Mouse (Mus musculus): ENCODE measurements at regions not wholly inside any gene's neighbourhood (a gene's known extent, or its start where the extent isn't known, plus 50 kb on each side); places are given as distances from the start of the nearest gene placed in this dataset.

DNA sequence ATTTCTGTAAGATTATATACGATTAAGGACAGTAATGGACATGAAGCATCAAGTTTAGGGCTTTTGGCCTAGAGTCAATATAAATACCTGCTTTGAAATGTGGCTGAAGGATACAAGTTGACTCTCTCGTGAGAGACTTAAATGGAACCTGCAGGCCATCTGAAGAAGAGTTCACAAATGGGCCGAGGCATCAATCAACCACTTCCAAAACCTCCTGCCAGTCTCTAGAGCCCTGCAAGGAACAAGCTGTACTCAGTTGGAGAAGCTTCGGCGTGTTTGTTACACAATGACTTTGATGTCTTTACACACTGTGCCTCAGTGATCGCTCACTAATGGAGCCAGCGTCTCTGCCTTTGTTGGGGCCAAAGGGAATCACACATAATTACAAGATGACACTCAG, 146.1 kb upstream of the Ccnd2 start:
- no peak for DNase-seq (ENCODE audit: low read depth, low spot score)

DNA sequence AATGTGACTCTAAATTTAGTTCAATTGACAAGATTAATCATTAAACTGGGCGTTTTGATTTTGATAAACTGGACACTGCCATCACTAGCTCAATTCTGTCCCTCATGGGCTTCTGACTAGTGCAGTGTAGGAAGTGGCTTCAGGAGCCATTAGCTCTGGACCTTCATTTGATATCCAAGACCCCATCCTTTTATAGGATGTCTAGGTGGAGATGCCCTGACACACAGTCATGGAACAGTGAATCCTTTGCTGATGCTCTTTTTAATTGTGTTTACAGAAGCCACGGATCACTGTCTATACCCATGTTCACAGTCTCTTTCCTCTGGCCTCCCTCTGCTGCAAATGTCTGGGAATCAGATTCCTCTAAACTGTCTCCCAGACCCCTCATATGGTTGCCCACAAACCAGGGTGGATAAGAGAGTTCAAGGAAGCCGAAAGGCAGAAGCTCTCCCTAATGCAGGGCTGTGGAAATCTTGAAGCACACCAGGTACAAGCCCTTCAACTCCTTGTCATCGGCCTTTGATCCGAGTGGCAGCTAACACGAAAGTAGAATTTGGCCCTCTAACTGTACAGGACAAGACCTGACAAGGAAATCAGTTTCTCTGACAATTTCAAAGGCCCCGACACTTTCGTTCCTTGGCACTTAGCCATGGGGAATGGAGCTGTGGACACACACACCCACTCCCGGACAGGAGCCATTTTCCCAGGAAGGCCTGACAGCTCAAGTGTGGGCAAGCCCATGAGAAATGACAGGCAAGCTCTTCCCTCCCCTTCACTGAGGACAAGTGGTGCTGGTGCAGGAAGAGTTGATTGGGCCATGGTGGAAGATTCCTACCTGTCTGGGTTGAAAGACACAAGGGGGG, 135.2 kb upstream of the Parp11 start:
- no peak for DNase-seq (ENCODE audit: low read depth, low spot score)

DNA sequence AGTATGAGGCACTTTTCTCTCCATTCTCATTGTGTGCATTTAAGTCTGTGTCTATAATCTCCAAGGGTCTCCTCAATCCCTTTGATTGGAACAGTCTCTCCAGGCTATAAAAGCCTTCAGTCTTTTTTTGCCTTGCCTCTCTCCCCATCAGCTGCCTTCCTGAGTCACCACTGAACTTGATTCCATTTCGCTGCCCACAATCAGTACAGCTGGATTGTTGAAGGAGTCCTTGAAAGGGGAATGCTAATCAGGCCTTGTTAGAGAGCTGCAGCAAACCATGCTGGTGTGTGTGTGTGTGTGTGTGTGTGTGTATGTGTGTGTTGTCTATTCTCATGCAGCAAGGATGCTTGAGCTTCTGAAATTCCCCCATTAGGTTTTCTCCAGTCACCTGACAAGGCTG, 129.3 kb upstream of the Parp11 start:
- no peak for DNase-seq (ENCODE audit: low read depth, low spot score)

DNA sequence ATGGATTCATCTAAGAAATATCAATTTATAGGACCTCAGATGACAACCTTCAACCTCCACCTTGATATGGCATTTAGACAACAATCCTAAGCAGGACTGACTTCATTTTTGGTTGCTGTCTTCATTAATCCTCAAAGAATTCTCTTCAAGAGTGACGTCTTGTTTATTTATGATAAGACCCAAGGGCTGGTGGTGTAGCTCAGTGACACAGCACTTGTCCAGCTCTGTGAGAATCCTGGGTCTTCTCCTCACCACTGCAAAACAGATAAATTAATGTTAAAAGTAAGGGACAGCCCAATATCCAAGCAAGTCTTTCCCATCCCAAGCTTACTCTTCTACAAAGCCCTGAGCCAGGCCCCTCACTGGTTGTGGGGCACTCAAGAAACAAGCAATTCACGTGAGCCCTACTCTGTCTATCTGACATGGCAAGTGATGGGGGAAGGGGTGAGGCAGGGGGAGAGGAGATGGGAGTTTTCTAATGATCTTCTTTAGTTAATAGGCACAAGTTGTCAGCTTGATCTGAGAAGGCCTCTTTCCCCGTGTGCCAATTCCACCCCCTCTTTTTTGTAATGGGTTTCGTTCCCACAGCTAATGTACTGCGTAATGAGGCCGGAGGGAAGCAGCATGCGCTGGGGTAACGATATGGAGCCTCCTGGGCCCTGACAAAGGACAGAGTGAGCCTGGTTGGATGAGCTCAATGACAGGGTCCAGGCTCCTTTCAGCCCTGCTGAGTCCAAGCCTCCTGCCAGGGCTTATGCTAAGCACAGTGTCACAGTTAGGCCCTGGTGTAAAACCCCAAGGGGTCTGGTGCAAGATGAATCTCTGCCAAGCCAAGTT, 127.7 kb upstream of the Parp11 start:
- DNase-seq (ENCODE audit: low read depth, low spot score): no peak

DNA sequence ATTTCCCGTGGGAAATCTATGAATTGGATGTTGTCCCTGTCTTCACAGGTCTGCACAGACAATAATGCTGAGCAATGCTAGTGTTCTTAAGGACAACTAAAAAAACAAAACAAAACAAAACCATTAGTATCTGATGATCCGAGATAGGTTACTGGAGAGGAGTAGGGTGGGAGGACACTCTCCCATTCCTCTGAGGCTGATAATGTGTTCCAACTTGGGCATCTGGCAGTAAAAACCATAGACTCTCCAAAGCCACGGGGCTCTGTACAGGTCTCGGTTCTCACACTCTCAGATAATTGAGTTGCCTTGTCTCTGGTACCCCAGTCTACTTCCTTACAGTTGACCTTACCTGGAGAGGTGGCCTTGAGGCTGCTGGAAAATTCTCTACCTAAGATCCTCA, 126.0 kb upstream of the Parp11 start:
- DNase-seq (ENCODE audit: low read depth, low spot score): no peak

DNA sequence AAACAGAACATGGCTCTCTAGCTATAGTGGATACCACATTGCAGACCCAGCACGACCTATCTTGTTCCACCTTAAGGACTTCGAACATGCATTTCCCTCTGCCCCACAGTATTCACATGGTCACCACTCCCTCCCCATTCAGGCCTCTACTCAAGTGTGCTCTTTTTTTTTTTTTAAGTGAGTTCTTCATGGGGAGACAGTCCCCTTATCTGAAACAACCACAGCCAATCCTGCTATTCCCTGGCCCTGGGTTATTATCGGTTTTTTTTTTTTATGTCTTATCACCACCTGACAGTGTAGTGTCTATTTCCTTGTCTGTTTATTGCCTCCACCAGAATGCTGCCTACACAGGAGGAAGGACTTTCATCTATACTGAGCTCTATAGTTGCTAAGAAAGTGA, 125.6 kb upstream of the Parp11 start:
- DNase-seq (ENCODE audit: low read depth, low spot score): no peak

DNA sequence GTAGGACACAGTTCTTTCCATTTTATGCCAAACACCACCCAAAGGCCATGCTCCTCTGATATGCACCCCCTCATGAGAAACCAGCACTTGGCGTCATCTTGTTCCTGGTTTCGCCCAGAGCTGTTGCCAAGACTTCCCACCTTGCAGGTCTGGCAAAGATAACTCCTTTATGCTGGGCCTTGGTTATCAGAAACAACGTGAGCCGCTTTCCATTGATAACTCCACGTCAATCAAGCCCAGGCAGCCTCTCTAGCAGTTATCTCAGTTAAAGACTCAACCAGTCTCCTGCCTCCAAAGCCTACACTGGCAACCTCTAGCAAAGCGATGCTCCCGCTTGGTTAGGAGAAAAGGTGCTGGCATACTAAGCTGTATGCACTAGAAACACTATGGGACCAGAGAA, 124.2 kb upstream of the Parp11 start:
- DNase-seq (ENCODE audit: low read depth, low spot score): no peak

DNA sequence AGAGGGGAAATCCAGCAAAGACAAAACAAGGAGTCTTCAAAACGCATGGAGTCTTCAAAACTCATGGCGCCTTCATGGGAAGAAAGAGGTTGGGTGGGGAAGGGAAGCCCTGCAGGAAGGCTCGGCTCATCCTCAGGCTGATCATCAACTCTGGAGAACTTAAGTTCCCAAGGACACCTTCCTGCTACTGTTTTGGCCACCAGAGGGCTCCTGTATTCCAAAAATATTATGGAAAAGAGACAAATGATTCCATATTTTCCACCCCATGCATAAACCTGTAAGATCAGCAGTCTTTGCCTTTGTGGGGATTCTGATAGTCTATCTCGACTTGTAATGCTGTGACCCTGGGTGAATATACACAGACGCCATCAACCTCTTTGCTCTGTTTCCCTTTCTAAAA, 121.7 kb upstream of the Parp11 start:
- peak; percentile 25 for DNase-seq (ENCODE audit: low read depth, low spot score)

DNA sequence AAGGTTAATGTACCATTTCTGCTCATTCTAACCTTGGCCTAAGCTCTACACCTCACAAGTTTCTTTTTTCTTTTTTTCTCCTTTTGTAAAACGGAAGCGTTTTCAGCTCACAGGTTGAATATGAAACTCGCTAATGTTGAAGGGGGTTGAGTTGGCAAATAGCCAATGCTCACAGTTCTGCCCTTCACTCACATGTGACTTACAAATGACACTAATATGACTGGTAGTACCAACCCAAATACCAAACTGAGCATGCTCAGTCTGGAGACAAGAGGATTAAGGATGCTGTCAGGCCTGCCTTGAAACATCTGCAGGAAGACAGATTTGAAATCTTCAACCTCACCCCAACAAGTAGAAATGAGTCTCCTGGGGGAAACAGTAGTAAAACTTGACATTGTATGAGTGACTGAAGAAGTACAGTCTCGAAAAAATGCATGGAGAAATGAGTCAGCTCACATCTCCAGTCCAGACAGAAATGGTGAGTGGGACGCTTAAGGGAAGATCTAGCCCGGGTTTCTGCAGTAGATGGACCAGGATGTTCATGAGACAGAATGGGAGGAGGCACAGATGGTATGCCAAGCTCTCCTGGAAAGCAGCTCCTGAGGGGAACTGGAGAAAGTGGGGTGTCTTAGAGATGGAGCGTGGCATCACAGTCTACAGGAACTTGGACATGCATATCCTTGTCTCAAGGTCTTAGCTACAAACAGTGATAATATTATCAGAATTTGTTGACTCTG, 120.9 kb upstream of the Parp11 start:
- no peak for DNase-seq (ENCODE audit: low read depth, low spot score)

DNA sequence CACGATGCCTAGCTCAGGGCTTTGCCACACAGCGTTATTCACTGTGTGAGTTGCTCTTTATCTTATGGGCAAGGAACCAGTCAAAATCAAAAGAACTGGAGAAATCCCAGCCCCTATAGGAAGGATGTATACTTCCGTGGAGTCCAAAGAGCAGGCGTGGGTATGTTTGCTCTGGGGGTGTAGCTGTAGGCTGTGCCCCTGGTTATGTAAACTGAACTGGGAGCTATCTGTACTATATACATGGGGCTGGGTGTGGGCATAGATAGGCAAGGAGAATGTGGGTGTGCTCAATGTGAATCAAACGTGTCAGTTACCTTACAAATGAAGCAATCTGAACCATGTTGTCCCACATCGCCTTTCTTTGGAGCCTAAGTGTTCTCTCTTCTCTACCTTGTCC, 120.3 kb upstream of the Parp11 start:
- DNase-seq (ENCODE audit: low read depth, low spot score): no peak

DNA sequence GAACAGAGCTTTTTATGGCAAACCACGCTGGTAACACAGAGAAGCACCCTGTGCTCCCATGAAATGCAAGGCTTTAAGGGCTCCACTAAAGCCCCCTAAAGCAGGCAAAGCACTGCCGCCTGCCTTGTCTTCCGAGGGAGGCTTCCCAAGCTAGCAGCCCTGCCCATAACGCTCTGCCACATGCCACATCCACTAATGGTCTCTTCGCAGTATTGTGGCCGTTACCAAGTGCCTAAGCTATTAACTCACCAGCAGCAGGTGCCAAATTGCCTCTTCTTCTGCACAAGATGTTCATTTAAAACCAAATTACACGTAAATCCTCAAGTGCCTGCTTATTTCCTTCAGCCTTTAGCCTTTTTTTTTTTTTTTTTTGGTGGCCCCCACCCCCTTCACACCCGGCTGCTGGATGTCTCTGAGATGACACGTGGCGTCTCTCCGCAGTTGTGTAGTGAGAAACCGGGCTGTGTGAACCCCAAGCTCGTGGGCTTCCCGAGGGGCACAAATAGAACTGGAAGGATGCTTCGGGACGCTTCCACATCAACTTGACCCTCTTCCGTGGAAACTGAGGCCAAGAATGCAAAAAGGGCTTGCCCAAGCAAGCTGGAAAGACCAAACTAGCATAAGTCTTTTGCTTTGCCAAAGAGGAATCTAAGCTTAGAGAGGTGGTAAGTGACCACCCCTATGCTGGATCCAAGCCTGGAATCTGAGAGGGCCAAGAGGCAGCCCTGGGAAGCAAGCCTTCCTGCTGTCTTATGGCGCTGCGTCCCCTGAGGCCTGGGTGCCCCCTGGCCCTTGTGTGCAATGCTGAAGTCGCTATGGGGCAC, 117.2 kb upstream of the Parp11 start:
- DNase-seq (ENCODE audit: low read depth, low spot score): no peak

DNA sequence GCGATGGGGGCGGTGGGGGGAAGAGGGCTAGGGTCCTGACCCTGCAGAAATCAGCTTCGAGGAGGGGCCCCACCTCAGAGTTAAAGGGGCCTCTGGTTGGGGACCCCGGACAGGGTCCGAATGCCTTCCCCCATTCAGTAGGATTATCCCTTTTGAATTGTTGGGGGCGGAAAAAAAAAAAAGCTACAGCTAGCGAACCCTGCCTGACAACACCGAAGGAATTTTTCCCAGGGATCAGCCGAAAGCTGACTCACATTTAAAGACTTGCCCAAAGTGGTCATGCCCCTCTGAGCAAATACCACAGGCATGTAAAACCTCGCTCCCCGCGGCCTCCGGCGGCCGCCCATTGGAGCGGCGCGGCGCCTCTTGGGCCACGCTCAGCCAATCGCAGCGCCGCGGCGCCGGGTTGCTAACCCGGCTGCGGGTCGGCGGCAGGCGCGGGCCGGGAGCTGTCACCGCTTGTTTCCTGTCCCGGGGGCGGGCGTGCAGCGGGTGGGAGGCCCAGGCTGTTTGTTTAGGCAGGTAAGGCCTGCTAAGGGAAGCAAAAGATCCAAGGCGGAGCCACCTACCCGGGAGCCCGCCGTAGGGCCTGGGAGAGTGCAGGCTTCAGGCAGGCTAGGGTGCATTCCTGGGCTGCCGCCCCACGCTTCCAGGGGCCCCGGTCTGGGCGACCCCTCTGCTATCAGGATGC, 116.5 kb upstream of the Parp11 start:
- DNase-seq (ENCODE audit: low read depth, low spot score): peak; percentile 42

DNA sequence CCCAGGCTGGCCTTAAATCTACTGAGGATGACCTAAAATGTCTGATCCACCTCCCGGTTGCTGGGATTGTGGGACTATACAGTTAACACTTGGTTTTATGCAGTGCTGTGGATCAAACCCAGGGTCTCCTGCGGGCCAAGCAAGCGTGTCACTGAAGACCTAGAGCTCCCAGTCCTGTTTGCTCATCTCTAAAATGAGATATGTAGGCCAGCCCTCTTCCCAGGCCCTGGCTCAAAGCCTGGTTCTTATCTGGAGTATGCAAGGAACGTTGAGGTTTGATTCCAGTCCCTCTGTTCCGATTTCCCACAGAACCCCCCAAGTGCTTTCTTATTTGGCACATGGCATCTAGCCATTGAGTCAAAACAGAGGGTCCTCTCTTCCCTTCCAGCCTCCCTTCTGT, 115.5 kb upstream of the Parp11 start:
- no peak for DNase-seq (ENCODE audit: low read depth, low spot score)

DNA sequence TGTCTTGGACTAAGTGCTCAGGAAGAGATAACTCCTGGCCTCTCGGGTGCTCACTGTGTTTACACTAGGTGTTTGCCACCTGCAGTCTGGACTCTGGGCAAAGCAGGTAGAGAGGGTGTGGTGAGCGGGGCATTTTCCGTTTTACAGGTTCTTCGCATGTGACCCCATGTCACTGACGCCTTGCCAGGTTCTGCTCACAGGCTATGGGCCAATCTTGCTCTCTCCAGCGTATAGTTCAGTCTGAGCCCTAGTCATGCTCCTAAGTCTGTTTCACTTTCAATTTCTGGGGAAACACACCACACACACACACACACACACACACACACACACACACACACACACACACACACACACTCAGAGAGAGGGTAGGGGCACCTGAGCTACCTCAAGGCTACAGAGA, 112.4 kb upstream of the Parp11 start:
- no peak for DNase-seq (ENCODE audit: low read depth, low spot score)

DNA sequence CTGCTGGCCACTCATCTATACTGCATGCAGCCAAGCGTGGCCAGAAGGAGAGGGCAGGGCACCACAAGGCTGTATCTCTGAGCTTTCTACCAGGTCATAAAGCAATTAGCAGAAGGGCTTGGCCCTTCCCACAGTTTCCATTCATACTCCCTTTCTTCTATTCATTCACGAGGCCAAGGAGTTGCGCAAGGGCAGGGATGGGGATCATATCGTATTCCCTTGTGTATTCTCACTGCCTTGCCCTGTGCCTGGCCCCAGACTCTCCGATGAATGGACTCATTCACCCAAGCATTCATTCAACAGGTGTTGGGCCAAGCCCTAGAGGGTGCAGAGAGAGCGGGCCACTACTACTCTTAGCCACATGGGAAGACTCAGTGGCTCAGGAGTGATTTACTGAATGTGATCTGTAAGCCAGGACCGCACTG, 111.2 kb upstream of the Parp11 start:
- no peak for DNase-seq (ENCODE audit: low read depth, low spot score)

DNA sequence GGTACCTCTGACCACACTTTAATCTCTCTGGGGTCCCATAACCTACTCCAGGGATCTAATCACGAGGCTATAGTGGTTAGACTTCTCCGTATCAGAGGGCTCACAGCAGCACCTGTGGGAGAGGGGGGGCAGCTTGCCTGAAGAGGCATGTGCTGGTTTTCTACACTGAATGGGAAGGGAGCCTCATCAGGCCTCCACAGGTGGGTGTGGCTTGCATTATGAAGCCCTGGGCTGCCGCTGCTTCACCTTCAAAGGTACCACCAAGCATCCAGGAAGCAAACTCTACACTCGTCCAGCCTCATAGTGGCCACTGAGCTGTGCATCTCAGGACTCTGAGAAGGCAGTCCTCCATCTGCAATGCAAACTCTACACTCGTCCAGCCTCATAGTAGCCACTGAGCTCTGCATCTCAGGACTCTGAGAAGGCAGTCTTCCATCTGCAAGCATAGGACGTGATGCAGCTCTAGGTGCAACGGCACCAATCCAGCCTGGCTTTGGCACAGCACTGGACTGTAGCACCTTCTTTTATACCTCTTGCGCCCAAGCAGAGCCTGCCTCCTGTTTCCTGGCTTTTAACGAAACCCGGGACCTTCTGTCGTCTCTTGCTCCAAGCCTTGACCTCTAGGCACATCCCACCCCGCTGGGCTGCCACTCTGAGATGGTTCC, 110.5 kb upstream of the Parp11 start:
- no peak for DNase-seq (ENCODE audit: low read depth, low spot score)

DNA sequence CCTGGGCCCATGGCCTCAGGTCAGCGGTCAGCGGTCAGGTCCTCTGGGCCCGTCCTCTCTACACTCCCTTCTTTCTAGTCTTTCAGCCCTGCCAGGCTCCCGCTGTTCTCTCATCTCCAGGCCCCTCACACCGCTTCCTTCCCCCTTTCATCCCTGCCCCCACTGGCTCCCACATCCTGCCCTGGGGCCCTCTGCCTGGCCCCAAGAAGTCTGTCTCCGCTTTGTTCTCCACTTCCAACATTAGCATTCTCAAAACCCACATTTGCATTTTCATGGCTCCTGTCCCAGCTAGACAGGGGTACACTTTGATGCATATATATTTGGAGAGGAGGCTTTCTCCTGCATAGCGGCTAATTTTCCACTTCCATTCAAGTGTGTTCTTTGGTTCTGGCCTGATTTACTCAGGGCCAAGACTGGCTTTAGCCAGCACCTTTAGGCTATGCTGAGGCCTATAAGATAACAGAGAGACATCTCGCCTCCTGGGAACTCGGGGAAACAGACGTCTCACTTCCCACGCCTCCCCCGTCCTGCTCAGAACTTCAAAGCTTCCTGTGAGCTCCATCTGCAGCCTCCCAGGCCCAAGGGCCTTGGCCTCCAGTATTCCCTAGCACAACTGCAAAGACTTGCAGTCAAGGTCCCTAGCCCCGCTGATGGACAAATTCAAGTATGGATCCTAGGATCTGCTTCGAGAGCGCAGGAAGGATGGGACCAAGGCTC, 109.8 kb upstream of the Parp11 start:
- DNase-seq (ENCODE audit: low read depth, low spot score): no peak

DNA sequence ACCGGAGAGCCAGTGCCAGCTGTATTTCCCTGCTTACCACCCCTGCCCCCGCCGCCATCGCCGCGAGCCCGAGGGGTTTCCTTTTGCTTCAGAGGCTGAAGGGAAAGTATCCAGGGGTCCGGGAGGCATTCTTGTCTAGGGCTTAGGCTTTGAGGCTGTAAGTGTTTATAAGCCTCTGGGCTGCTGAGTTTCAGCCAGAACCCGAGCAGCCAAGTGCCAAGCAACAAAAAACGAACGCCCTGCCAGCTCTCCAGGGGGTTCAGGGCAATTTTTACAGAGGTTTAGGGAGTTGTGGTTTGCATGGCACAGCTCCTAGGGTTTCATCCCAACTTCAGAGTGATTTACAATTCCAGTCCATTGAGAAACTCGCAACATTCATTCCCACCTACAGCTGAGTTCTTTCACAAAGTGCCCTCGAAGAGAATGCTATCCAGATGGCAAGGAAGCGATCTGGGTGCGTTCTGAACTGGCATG, 109.2 kb upstream of the Parp11 start:
- no peak for DNase-seq (ENCODE audit: low read depth, low spot score)

DNA sequence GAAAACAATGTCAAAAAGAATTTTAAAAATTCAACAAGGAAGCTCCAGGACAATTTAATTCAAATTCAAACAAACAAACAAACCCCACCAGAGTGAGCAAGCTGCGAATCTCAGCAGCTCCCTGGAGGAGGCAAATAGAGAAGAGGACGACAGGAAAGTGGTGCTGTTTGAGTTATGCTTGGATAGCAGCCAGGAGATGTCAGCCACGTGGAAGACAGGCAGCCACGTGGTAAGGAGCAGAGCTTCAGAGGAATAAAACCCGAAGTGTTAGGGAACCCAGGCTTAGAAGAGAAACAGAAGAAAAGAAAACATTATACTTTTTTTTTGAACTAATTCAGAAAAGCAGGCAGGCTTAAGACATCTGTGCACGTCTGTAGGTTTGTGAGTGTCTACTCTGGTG, 108.2 kb upstream of the Parp11 start:
- no peak for DNase-seq (ENCODE audit: low read depth, low spot score)
